Mouse (Mus musculus) megakaryocyte, embryonic 14.5 days (primary cell): ENCODE results near the gene BC004004. TPM values are rescaled to one million over a fixed set of nuclear protein-coding genes. Genes with fewer than 3 reads are reported as not detected.
A peak's percentile ranks its signal among the peaks of the same experiment; 100 is the strongest.

ENCODE experiments used
- H3K27me3 ChIP-seq: replicated peaks from 2 replicates; pipeline ENCODE3; 2012; ENCODE audit warnings: inconsistent platforms
- H3K36me3 ChIP-seq: replicated peaks from 2 replicates; pipeline ENCODE3; 2012; ENCODE audit warnings: low read length, inconsistent platforms, mixed read lengths
- H3K4me1 ChIP-seq: 2 replicates; pipeline ENCODE4 v1.6.1; 2012; ENCODE audit warnings: inconsistent platforms
- H3K4me3 ChIP-seq: replicated peaks from 2 replicates; pipeline ENCODE3; 2012; ENCODE audit warnings: moderate library complexity, mild to moderate bottlenecking, inconsistent platforms
- H3K9me3 ChIP-seq: 2 replicates; pipeline ENCODE4 v1.6.1; 2012; ENCODE audit warnings: inconsistent platforms
- FLI1 ChIP-seq: IDR thresholded peaks from 2 replicates; pipeline ENCODE4 v1.6.1; 2012; ENCODE audit warnings: low read length, inconsistent platforms, mixed read lengths
- GATA1 ChIP-seq: IDR thresholded peaks from 3 replicates; pipeline ENCODE4 v1.6.1; 2012; ENCODE audit warnings: mixed read lengths, low read length, inconsistent platforms, borderline replicate concordance
- polyA plus RNA-seq: library from polyadenylated mRNA; stranded (reverse); fragments of >175 nt; gene quantifications from 2 replicates; pipeline ENCODE4 v1.2.3, GENCODE M21; 2012; ENCODE audit warnings: low replicate concordance; ENCODE audit not compliant: insufficient read depth

The BC004004 gene
- polyA plus RNA-seq, 1 experiment = 30.8 TPM

DNA sequence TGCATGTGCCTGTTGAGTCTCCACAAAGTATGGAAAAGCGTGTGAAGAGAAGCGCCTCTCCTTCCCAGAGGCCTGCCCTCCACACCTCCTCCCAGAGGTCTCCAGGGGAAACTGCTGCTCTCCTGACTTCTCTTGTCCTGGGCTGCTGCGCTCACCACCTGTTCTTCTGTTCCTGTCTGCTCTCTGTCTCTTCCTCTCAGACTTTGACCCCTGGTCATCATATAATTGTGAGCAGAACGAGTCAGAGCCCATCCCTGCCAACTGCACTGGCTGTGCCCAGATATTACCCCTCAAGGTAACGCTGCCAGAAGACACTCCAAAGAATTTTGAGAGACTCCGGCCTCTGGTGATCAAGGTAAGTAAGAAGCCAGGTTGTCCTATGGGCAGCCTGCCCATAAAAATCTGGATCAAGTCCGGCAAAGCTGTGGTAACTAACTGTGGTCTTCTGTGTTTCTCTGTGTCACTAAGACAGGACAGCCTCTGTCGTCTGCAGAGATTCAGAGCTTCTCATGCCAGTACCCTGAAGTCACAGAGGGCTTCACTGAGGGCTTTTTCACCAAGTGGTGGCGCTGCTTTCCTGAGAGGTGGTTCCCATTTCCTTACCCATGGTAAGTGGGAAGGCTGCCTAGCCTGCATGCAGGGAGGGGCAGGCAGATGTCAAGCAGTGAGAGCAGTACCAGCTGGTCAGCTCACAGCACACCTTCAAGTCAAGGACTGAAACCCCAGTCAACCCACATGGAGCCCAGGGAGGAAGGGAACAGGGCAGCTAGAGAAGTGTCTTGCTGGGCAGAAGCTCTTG, 25.4 kb downstream of the BC004004 start:
- Histone ChIP-seq H3K4me3 (no peak overlapping the region), H3K9me3 (no peaks in the 10 kb centered on the region), H3K27me3 (no peaks in the 10 kb centered on the region), H3K36me3 (peaks cover 91% of the 10 kb centered on the region), H3K4me1 (peaks cover 3% of the 10 kb centered on the region; the same call in 1 of the 2 replicates)
- TF ChIP-seq FLI1 (no peak), GATA1 (no peak)

DNA sequence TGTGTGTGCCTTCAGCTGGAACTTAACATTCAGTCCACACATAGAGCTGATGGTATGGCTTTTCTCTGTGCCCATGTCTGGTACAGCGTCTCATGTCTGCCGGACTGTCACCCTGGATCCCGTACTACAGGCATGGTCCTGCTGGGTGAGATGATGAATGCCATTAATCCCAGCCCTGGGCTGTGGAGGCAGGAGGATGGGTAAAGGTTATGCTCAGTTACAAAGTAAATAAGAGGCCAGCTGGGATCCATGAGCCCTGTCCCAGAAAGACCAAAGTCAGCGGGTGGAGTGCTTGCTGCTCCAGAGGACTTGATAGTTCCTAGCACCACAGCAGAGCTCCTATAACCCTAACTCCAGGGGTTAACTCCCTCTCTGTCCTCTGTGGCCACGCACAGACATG, 27.2 kb downstream of the BC004004 start:
- Histone ChIP-seq H3K4me1 (no peaks in the 10 kb centered on the region; the same call in 1 of the 2 replicates), H3K9me3 (peaks cover 7% of the 10 kb centered on the region; the same call in 1 of the 2 replicates), H3K4me3 (no peak overlapping the region), H3K36me3 (peaks cover 94% of the 10 kb centered on the region), H3K27me3 (no peaks in the 10 kb centered on the region)
- TF ChIP-seq FLI1 = no peak
- TF ChIP-seq GATA1 = no peak

DNA sequence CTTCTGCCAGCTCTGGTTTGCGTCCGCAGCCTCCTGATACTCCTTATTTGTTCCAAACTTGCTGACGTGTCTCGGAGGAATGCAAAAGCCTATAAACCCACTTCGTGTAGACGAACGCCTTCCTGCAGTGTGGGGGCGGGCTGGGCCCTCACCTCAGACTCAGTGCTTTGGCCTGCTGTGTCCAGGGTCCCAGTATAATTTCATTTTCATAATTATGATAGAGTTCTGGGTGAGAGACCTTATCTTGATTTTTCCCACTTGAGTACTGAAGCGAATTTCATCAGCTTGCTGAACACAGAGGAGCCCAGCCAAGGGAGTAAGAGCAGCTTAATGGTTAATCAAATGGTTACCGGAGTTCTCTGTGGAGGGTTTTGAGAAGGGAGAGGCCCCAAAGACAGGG, 28.7 kb downstream of the BC004004 start:
- TF ChIP-seq GATA1 (no peak), FLI1 (no peak)

DNA sequence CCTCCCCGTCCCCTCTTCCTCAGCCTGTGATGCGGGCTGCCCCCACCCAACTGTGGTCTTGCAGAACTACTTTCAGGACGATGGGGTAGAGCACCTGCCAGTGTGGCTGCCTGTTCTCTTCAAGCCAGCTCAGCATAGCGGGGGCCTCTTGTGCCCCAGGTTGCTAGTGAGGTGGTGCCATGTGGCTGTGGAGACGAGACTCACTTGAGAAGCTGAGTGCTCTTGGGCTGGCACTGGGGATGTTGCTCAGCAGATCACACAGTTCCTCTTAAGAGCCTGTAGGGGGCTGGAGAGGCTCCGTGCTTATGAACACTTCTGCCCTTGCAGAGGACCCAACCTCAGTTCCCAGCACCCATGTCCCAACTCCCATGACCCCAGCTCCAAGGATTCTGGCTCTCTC, 29.2 kb downstream of the BC004004 start:
- peaks cover 7% of the 10 kb centered on the region; the same call in 1 of the 2 replicates for H3K9me3 ChIP-seq
- no peaks in the 10 kb centered on the region for H3K27me3 ChIP-seq
- TF ChIP-seq FLI1 (no peak), GATA1 (no peak)
- H3K36me3 ChIP-seq = peaks cover 98% of the 10 kb centered on the region
- H3K4me3 ChIP-seq = no peak overlapping the region
- peaks cover 15% of the 10 kb centered on the region for H3K4me1 ChIP-seq

More for the DNA sequence above, 28.7 kb downstream of the BC004004 start:
- peaks cover 7% of the 10 kb centered on the region; the same call in 1 of the 2 replicates for H3K9me3 ChIP-seq
- no peaks in the 10 kb centered on the region for H3K27me3 ChIP-seq
- H3K4me3 ChIP-seq = no peak overlapping the region
- peaks cover 97% of the 10 kb centered on the region for H3K36me3 ChIP-seq
- H3K4me1 ChIP-seq = peaks cover 10% of the 10 kb centered on the region

DNA sequence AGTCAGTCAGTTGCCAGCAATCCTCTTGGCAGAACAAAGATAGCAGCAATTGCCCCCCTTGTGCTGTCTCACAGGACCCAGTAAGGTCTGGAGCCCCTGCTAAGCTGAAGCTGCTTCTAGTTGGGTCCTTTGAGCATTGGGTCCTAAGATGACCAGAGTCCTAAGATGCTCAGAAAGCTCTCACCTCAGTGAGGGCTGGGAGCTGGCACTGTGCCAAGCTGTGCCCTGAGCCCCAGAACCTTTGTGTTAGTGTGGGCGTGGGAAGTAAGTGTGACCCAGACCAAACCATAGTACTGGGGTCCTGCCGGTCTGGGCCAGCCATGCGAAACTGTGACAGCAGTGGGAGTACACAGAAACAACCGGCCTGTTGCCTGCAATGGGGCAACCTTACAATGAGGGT, 30.7 kb downstream of the BC004004 start:
- Histone ChIP-seq H3K4me3 (no peak overlapping the region), H3K4me1 (peaks cover 30% of the 10 kb centered on the region), H3K27me3 (no peaks in the 10 kb centered on the region), H3K9me3 (peaks cover 7% of the 10 kb centered on the region; the same call in 1 of the 2 replicates), H3K36me3 (peaks cover 92% of the 10 kb centered on the region)
- TF ChIP-seq FLI1 (no peak), GATA1 (no peak)

DNA sequence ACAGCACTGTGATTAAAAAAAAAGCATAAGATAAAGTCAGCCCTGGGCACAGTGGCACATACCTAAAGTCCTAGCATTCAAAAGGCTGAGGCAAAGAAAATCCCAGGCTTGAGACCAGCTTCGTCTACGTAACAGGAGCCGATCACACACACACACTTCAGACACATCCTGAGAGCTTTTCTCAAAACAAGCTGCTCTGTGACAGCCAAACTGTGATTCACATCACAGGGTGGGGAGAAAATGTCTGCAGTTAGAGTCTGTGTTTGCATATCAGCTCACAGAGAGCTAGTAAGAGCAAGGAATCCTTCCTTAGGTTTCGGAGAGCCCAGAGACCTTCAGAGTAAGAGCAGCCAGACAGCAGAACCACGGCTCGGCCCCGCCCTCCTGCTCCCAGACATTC, 32.3 kb downstream of the BC004004 start:
- peaks cover 46% of the 10 kb centered on the region for H3K4me1 ChIP-seq
- H3K36me3 ChIP-seq = peaks cover 77% of the 10 kb centered on the region
- H3K9me3 ChIP-seq = peaks cover 7% of the 10 kb centered on the region; the same call in 1 of the 2 replicates
- no peak for TF ChIP-seq GATA1
- no peak for TF ChIP-seq FLI1
- no peaks in the 10 kb centered on the region for H3K27me3 ChIP-seq
- H3K4me3 ChIP-seq = no peak overlapping the region

DNA sequence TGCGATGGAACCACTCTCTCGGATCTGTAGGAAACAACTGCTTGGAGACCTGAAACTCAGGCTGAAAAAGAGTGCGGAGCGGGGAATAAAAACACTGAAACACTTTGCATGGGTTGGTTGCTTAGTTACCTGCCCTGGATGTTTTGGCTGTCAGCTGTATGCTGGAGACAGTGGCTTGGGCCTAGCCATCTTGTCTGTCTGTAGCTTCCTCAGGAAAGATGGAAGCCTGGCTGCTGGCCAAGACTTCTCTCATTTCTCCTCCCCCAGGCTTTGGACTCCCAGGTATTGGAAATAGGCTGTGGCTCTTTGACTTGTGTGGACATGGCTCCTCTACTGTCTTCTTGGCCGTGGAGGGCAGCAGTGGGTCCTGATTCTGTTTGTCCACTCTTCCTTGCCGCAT, 32.8 kb downstream of the BC004004 start:
- Histone ChIP-seq H3K27me3 (no peaks in the 10 kb centered on the region), H3K9me3 (peaks cover 7% of the 10 kb centered on the region; the same call in 1 of the 2 replicates), H3K4me1 (peaks cover 48% of the 10 kb centered on the region), H3K36me3 (peaks cover 72% of the 10 kb centered on the region), H3K4me3 (no peak overlapping the region)
- TF ChIP-seq GATA1 (no peak), FLI1 (no peak)

DNA sequence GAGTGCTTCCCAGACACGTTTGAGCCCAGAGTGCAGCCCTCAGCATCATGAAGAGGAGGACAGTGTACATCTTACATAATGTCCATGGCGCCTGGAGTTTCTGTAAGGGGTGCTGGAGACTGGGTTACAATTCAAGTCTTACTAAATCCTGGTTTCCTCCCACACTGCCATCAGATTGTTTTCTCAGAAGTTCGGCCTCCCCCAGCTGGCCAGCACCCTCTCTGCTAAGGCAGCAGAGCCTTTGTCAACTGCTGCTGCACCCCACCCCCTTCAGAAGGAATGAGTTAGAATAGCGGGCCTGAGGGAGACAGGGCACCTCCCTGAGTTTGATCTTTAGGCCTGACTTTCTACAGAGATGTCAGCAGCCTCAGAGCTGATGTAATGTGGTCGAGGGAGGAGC, 33.6 kb downstream of the BC004004 start:
- Histone ChIP-seq H3K36me3 (peaks cover 65% of the 10 kb centered on the region), H3K4me3 (no peak overlapping the region), H3K4me1 (peaks cover 48% of the 10 kb centered on the region), H3K9me3 (peaks cover 7% of the 10 kb centered on the region; the same call in 1 of the 2 replicates), H3K27me3 (no peaks in the 10 kb centered on the region)
- no peak for TF ChIP-seq FLI1
- no peak for TF ChIP-seq GATA1

DNA sequence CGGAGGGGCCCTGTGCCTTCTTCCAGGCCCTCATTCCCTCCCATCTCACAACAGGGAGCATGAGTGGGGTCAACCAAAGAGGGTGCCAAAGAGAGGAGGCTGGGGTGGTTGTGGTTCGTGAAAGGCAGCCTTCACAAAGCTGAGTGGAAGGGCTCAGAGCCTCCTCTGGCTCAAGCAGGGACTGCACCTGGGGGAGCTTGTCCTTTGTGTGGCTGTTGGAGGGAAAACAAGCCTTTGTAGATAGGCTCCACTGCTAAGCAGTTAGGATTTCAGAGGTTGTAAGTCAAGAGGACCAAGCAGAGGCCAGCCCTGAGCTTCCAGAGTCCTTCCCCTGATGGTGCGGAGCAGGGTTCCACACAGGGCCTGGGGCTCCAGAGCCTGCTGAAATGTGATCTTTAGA, 34.5 kb downstream of the BC004004 start:
- no peak overlapping the region for H3K4me3 ChIP-seq
- peaks cover 60% of the 10 kb centered on the region for H3K36me3 ChIP-seq
- peaks cover 2% of the 10 kb centered on the region for H3K27me3 ChIP-seq
- peaks cover 7% of the 10 kb centered on the region; the same call in 1 of the 2 replicates for H3K9me3 ChIP-seq
- TF ChIP-seq GATA1 (no peak), FLI1 (no peak)
- peaks cover 50% of the 10 kb centered on the region for H3K4me1 ChIP-seq

DNA sequence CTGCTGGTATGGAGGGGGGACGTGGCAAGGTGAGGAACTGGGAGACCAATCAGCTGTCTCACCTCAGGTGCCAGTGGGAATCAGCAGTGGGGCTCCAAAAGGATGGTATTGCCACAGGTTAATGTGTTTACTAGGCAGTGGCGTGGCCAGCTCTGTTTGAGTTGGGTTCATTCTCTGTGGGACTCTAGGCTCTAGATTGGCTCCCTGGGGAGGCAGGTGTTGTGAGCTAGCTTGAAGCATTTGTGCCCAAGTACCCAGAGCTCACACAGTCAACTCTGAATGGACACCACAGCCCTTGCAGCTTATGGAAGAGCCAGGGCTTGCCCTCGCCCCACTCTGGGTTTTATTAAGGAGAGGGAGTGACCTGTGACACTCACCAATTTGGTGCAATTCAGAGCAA, 35.3 kb downstream of the BC004004 start:
- Histone ChIP-seq H3K36me3 (peaks cover 53% of the 10 kb centered on the region), H3K4me1 (peaks cover 50% of the 10 kb centered on the region), H3K4me3 (peak overlapping the region; percentile 23), H3K27me3 (peaks cover 2% of the 10 kb centered on the region), H3K9me3 (peaks cover 7% of the 10 kb centered on the region; the same call in 1 of the 2 replicates)
- TF ChIP-seq GATA1 = no peak
- no peak for TF ChIP-seq FLI1
